Mouse (Mus musculus) forebrain, embryonic 15.5 days (tissue): ENCODE results near the gene Tppp3. TPM values are rescaled to one million over a fixed set of nuclear protein-coding genes. Genes with fewer than 3 reads are reported as not detected.

Experiments
- ATAC-seq: fragments of 200-750 bp; cut with Nextera tagmentation; replicated peaks from 2 replicates; pipeline ENCODE4 v1.8.0; 2017; ENCODE audit warnings: mild to moderate bottlenecking, moderate TSS enrichment, moderate library complexity
- H3K27ac ChIP-seq: fragments of 300-500 bp; sonication (generic); replicated peaks from 2 replicates; pipeline ENCODE4 v1.5.1; 2015; ENCODE audit warnings: mild to moderate bottlenecking, inconsistent platforms
- H3K27me3 ChIP-seq: fragments of 300-500 bp; sonication (generic); 2 replicates; pipeline ENCODE4 v1.6.1; 2015; ENCODE audit warnings: inconsistent platforms
- H3K36me3 ChIP-seq: fragments of 300-500 bp; sonication (generic); 2 replicates; pipeline ENCODE4 v1.6.1; 2015; ENCODE audit warnings: mild to moderate bottlenecking, inconsistent platforms
- H3K4me1 ChIP-seq: fragments of 300-500 bp; sonication (generic); 2 replicates; pipeline ENCODE4 v1.6.1; 2015; ENCODE audit warnings: inconsistent platforms
- H3K4me2 ChIP-seq: fragments of 300-500 bp; sonication (generic); replicated peaks from 2 replicates; pipeline ENCODE4 v1.6.1; 2015; ENCODE audit warnings: mild to moderate bottlenecking, inconsistent platforms
- H3K4me3 ChIP-seq: fragments of 300-500 bp; sonication (generic); 2 replicates; pipeline ENCODE4 v1.5.1; 2015; ENCODE audit warnings: mild to moderate bottlenecking, inconsistent platforms
- H3K9ac ChIP-seq: fragments of 300-500 bp; sonication (generic); replicated peaks from 2 replicates; pipeline ENCODE4 v1.6.1; 2015; ENCODE audit warnings: mild to moderate bottlenecking, inconsistent platforms
- H3K9me3 ChIP-seq: fragments of 300-500 bp; sonication (generic); 2 replicates; pipeline ENCODE4 v1.6.1; 2016; ENCODE audit warnings: inconsistent platforms
- WGBS: fragments of 180-500 bp; shearing (Covaris S2); methylation state at CpG from one replicate; pipeline ENCODE4 v1.1.7; 2015; ENCODE audit warnings: mixed read lengths; 5-methylcytosine and 5-hydroxymethylcytosine counted together
- polyA plus RNA-seq: library from polyadenylated mRNA; unstranded; fragments of >200 nt; fragmentation: Nextera tagmentation; extraction: Ambion mirVana; gene quantifications from 2 replicates; pipeline ENCODE4 v1.2.1, GENCODE M21; 2015

Gene Tppp3
- polyA plus RNA-seq, 1 experiment from 2014 or later: 54.8 TPM

DNA sequence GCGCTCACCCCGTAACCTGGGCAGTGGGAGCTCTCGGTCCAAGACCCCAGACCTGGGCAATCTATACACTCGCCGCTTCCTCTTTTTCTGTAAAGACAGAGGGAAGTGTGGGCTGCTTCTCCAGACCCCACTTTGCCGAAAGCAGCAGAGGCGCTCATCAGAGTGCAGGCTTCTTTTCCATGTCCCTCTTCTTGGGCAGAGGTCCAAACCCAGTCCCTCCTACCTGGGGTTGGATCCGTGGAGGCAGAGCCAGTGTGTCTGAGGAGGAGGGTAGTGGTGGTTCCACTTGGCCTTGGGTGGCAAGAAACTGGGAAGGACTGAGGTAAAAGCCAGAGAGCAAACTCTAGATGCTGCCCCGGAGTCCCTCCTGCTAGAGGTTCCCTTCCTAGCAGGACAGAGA is 1.7 kb upstream of the Tppp3 start:
- Histone ChIP-seq H3K36me3 (0 out of 2 replicates have a peak, but pooled peaks cover 3% of the 10 kb centered on the region), H3K9ac (no peak overlapping the region), H3K9me3 (no peaks in the 10 kb centered on the region), H3K27ac (no peak overlapping the region), H3K4me3 (no peak overlapping the region), H3K4me1 (peaks cover 52% of the 10 kb centered on the region), H3K4me2 (no peak overlapping the region), H3K27me3 (peaks cover 7% of the 10 kb centered on the region; the same call in 1 of the 2 replicates)
- ATAC-seq: no peak
- 56% methylated on average over 9 of the region's 9 CpGs for WGBS

DNA sequence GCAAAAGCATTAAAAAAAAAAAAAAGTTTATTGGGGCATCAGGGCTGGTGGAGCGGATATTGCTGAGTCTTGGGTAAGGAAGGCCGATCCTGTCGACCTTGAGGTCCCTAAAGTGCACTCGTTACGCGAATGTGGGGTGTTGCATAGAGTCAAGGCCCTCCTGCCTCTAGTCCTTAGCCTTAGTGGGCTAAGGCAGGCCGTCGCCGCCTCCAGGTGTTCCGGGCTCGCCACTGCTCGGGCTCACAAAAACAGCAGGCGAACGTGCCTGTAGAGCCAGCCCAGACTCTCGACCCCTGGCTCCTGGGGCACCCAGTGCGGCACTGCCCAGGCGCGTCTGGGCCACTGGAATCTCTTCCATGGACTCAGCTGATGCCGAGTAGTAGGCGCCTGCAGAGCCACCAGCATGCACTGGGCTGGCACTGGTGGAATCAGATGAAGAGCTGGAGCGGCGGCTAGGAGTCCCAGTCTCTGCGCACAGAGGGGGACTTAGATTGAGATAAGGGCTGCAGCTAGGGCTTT is 1.1 kb upstream of the Tppp3 start:
- 37% methylated on average over 23 of the region's 23 CpGs for WGBS
- Histone ChIP-seq H3K4me1 (peaks cover 55% of the 10 kb centered on the region), H3K9ac (no peak overlapping the region), H3K36me3 (0 out of 2 replicates have a peak, but pooled peaks cover 3% of the 10 kb centered on the region), H3K9me3 (no peaks in the 10 kb centered on the region), H3K27me3 (peaks cover 7% of the 10 kb centered on the region; the same call in 1 of the 2 replicates), H3K27ac (no peak overlapping the region), H3K4me2 (no peak overlapping the region), H3K4me3 (no peak overlapping the region)
- ATAC-seq: no peak

DNA sequence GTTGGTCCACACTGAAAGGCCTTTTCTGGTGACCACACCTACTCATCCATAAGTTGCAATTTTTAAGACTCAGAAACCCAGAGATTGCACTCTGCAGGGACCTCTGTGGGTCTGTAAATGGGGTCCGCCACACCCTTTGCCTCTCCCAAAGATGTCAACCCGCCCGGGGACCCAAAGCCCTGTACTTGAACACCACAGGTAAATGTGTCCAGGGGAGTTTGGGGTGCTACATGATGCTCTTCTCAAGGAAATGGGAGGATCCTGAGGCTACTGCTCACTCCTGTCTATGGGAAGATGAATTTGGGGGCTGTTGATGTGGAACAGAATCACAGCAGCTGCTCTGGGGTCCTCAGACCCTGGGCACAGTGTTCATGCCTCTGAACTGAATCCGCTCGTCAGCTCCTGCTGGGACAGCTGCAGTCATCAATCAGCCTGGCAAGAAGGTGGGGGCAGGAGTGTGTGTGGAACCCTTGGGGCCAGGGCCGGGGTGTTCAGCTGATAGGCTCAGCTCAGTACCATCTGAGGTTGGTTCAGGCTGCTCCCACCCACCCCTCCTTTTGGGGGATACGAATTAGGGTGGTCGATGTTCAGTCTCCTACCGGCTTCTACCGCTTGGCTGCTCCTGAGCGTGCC is 529 bp downstream of the Tppp3 start:
- H3K4me1 ChIP-seq: peaks cover 66% of the 10 kb centered on the region
- H3K9ac ChIP-seq: peak overlapping the region; percentile 37
- peak; percentile 51; the same call in 1 of the 2 replicates for ATAC-seq
- peak overlapping the region; percentile 63 for H3K4me2 ChIP-seq
- 21% methylated on average over 11 of the region's 11 CpGs for WGBS
- no peaks in the 10 kb centered on the region for H3K9me3 ChIP-seq
- H3K36me3 ChIP-seq: no peaks in the 10 kb centered on the region
- peak overlapping the region; percentile 40 for H3K4me3 ChIP-seq
- peaks cover 7% of the 10 kb centered on the region; the same call in 1 of the 2 replicates for H3K27me3 ChIP-seq
- H3K27ac ChIP-seq: peak overlapping the region; percentile 15; the same call in 1 of the 2 replicates

DNA sequence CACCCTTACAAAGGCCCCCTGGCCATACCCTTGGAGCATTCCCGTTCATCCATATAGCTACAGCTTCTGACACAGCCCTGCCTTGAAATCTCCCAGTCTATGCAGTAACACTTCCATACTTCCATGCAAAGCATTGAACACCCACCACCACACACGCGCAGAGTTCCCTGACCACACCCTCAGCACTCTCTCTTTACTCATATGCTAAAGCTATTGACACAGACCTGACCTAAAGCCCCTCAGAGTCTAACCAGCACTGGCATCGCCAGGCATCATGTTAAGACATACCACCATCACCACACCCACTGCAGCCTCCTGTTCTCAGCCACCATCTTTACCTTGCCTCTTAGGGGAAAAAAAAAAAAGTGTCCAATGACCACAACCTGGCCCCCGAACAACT is 1.1 kb downstream of the Tppp3 start:
- WGBS: 88% methylated on average over 5 of the region's 5 CpGs

DNA sequence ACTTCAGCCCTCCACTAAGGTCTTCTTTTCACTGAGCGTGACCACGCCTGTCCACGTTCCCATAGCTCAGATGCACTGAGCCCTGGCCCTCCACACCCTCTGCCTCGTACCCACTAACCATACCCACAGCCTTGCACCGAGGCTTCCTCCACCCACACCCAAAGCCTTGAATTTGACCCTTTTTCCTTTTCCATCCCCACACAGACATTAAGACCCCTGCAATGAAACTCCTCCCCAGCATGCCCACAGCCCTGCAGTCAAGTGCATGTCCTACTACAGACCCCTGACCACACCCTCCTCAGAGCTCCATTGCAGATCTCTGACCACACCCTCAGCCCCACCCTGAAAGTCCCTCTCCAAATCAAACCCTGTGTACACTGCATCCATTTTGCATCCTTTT is 1.5 kb downstream of the Tppp3 start:
- peaks cover 63% of the 10 kb centered on the region for H3K4me1 ChIP-seq

More for the DNA sequence above, 1.1 kb downstream of the Tppp3 start:
- H3K27ac ChIP-seq: no peak overlapping the region
- H3K36me3 ChIP-seq: no peaks in the 10 kb centered on the region
- peaks cover 7% of the 10 kb centered on the region; the same call in 1 of the 2 replicates for H3K27me3 ChIP-seq
- H3K4me3 ChIP-seq: peak overlapping the region; percentile 40; the same call in 1 of the 2 replicates
- H3K9me3 ChIP-seq: no peaks in the 10 kb centered on the region
- no peak for ATAC-seq
- H3K4me1 ChIP-seq: peaks cover 66% of the 10 kb centered on the region
- no peak overlapping the region for H3K9ac ChIP-seq
- peak overlapping the region; percentile 63 for H3K4me2 ChIP-seq

DNA sequence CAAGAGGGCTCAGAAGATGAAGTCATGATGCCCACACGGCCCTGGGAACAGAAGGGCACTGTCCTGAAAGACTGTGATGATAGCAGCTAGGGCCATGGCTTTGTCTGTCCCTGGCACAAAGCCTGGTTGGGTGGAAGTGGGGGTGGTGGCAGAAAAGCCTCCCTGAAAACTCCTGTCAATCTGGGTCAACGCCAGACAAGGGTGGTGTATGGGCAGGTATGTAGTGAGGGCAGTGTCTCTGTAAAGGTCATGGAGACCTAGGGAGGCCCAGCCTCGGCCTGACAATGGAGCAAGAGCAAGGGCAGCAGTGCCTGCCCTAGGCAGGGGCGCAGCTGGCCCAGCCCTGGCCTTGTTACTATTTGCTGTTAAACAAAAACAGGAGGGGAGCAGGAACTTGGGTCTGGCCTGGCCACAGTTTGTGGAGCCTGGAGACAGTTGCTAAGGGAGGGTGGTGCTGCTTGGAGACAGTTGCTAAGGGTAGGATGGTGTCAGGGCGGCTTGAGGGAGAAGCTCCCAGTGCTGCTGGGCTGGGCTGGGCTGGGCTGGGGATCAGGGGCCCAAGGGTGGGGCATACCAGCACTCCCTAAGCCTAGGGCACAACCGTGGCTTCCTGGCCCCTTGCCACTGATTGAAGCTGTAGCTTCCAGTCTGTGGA is 2.2 kb downstream of the Tppp3 start:
- Histone ChIP-seq H3K4me2 (peak overlapping the region; percentile 63; the same call in 1 of the 2 replicates), H3K4me1 (peaks cover 56% of the 10 kb centered on the region), H3K9ac (no peak overlapping the region)

More for the DNA sequence above, 1.5 kb downstream of the Tppp3 start:
- ATAC-seq: no peak
- Histone ChIP-seq H3K9me3 (no peaks in the 10 kb centered on the region), H3K4me2 (peak overlapping the region; percentile 63), H3K27ac (no peak overlapping the region), H3K4me3 (peak overlapping the region; percentile 40; the same call in 1 of the 2 replicates), H3K9ac (no peak overlapping the region), H3K27me3 (peaks cover 7% of the 10 kb centered on the region; the same call in 1 of the 2 replicates), H3K36me3 (no peaks in the 10 kb centered on the region)
- WGBS: 89% methylated on average over 5 of the region's 5 CpGs

DNA sequence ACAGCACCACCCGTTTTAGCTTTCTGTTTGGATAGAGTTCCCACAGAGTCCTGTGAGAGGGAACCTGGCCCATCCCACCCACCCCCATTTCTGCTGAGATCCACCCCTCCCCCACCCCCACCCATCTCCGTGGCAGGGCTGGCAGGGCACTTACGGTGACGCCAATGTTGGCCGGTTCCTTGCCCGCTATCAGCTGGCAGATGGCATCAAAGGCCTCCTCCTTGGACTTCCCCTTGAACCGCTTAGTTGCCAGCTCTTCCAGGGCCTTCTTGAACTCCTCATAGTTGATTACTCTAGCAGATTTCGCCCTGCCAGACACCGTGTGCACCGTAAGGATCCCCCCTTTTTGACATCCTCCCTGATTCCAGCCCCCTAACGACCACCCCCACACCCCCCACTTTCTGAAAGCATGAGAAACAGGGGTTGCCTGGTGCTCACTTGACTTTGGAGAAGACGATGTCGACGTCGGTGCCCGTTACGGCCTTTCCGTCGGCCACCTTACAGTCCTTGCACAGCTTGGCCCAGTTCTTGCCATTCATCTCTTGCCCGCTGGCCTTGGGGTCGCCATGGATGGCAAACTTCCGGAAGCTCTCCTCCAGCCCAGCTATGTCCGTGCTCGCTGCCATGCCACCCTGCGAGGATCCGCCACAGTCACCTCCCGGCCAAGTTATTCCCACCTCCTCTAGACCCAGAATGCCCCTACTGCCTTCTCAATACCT is 3.2 kb downstream of the Tppp3 start:
- Histone ChIP-seq H3K4me2 (no peak overlapping the region), H3K27me3 (peaks cover 3% of the 10 kb centered on the region; the same call in 1 of the 2 replicates), H3K9ac (no peak overlapping the region), H3K4me3 (no peak overlapping the region), H3K4me1 (peaks cover 48% of the 10 kb centered on the region), H3K9me3 (no peaks in the 10 kb centered on the region), H3K27ac (no peak overlapping the region), H3K36me3 (no peaks in the 10 kb centered on the region)
- WGBS: 90% methylated on average over 27 of the region's 27 CpGs
- no peak for ATAC-seq

More for the DNA sequence above, 2.2 kb downstream of the Tppp3 start:
- no peaks in the 10 kb centered on the region for H3K9me3 ChIP-seq
- peak; percentile 14; the same call in 1 of the 2 replicates for ATAC-seq
- H3K4me3 ChIP-seq: no peak overlapping the region
- 22% methylated on average over 6 of the region's 6 CpGs for WGBS
- H3K36me3 ChIP-seq: no peaks in the 10 kb centered on the region
- H3K27ac ChIP-seq: 0 out of 2 replicates have a peak overlapping the region, but pooled peaks have one; percentile 23
- H3K27me3 ChIP-seq: peaks cover 7% of the 10 kb centered on the region; the same call in 1 of the 2 replicates

DNA sequence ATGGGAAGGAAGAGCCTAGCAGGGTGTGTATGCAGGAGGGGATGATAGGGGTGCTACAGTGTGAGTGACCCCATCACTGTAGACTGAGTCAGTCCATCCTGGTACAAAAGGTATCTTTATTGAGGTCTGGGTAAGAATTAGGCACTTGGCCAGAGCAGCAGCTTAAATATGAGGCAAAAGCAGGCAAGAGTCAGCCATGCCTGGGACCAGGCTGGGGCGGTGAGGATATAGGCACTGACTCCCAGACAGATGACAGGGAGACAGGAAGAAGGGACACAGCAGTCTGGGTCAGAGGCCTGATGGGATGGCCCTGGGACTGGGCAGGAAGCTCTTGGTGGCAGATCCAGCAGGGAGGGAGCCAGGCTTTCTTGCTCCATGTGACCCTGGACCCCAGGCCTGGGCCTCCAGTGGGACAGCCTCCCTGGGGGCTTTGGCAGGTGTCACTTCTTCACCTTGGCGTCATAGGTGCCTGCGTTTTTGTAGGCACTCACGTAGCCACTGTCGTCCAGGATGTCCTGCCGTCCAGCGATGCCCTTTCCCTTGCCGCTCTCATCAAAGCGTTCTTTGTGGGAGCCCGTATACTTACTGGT is 3.8 kb downstream of the Tppp3 start:
- no peak for ATAC-seq
- 93% methylated on average over 10 of the region's 10 CpGs for WGBS

DNA sequence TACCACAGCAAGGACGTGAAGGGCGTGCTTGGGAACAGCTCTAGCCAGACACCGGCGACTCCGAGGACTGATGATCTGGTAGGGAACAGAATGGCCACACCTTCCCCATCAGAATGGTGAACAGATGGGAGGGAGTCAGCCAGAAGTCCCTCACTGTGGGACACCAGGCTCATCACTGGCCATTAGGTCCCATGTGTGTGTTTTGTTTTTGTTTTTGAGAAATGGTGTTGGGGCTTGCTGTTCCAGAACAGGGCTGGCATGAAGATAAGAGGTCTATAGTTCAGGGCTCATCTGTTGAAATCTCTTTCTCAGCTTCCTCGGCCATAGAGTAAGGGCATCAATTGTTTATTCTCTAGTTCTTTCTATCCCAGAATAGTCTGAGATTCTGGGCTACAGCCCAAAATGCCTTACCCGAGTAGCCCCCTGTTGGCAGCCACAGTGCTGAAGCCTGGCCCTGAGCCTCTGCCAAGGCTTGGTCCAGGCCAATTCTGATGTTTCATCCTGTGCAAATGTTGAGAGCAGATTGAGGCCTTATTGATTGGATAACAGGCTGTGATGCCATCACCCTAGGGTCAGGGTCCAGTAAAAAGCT is 4.5 kb downstream of the Tppp3 start:
- ATAC-seq: peak; percentile 5; the same call in 1 of the 2 replicates
- Histone ChIP-seq H3K4me3 (no peak overlapping the region), H3K36me3 (no peaks in the 10 kb centered on the region), H3K27me3 (no peaks in the 10 kb centered on the region), H3K4me2 (no peak overlapping the region), H3K27ac (peak overlapping the region; percentile 61), H3K4me1 (peaks cover 43% of the 10 kb centered on the region), H3K9me3 (no peaks in the 10 kb centered on the region), H3K9ac (no peak overlapping the region)
- WGBS: 67% methylated on average over 7 of the region's 7 CpGs

More for the DNA sequence above, 3.8 kb downstream of the Tppp3 start:
- Histone ChIP-seq H3K4me1 (peaks cover 46% of the 10 kb centered on the region), H3K9me3 (no peaks in the 10 kb centered on the region), H3K4me3 (no peak overlapping the region), H3K4me2 (no peak overlapping the region), H3K27me3 (no peaks in the 10 kb centered on the region), H3K9ac (no peak overlapping the region), H3K27ac (peak overlapping the region; percentile 61), H3K36me3 (no peaks in the 10 kb centered on the region)

DNA sequence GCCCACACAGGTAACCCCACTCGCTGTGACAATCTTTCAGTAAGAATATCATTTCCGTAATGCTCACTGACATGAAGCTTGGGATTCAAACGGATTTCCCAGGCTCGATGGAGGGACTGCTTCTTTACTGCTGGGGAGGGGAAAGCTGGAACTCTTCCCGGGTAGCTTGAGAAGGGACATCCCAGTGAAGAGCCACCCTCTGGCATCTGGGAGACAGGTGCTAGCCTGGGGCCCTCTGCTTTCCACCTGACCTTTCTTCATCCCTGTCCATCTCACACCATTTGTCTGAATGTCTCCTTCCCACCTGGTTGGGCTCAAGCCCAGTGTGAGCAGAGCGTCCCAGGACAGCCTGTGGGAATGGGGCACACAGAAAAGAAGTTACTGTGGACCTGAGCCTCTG is 5.1 kb downstream of the Tppp3 start:
- WGBS: 82% methylated on average over 6 of the region's 6 CpGs
- peak overlapping the region; percentile 36 for H3K27ac ChIP-seq
- ATAC-seq: no peak
- no peaks in the 10 kb centered on the region for H3K27me3 ChIP-seq
- no peaks in the 10 kb centered on the region for H3K36me3 ChIP-seq
- H3K4me3 ChIP-seq: no peak overlapping the region
- H3K4me2 ChIP-seq: no peak overlapping the region
- H3K4me1 ChIP-seq: peaks cover 39% of the 10 kb centered on the region
- H3K9ac ChIP-seq: no peak overlapping the region
- H3K9me3 ChIP-seq: no peaks in the 10 kb centered on the region

DNA sequence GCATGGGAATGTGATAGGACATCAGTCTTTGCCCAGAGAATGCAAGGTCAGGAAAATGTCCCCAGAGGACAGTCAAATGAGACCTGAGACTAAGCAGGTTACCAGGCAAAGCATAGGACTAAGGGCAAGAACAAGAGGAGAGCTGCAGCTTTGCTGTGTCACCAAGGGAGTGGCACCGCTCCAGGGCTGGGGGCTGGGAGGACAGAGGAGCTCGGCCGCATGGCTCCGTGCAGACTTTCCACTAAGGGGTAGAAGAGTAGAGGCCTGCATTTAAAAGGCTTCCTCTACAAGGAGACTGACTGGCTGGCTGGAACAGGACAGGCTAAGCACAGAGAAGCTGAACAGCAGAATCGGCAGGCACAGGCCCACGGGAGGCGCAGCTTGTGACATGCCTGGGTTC is 6.7 kb downstream of the Tppp3 start:
- 69% methylated on average over 7 of the region's 7 CpGs for WGBS
- Histone ChIP-seq H3K9ac (no peak overlapping the region), H3K9me3 (no peaks in the 10 kb centered on the region), H3K27ac (no peak overlapping the region), H3K4me3 (no peak overlapping the region), H3K36me3 (no peaks in the 10 kb centered on the region), H3K27me3 (no peaks in the 10 kb centered on the region), H3K4me1 (peaks cover 23% of the 10 kb centered on the region), H3K4me2 (no peak overlapping the region)
- ATAC-seq: no peak
